Mouse (Mus musculus) layer of hippocampus, postnatal 14 days (tissue): Measurements from ENCODE around the gene Rhog. TPM values are rescaled to one million over a fixed set of nuclear protein-coding genes. Genes with fewer than 3 reads are reported as not detected.
A peak's percentile ranks its signal among the peaks of the same experiment; 100 is the strongest.

ENCODE experiments used
- DNase-seq, 2 experiments: peaks; one replicate each; pipeline ENCODE4 v3.0.0; 2021 to 2022; ENCODE audit warnings: low spot score in 2 of 2, mixed read lengths in 1 of 2
- total RNA-seq, 2 experiments: library from RNA; stranded (reverse); gene quantifications; 2 replicates each; pipeline ENCODE4 v1.2.3; 2021

The Rhog gene
- total RNA-seq, 2 experiments from 2014 or later = 23.4 to 25.8 TPM

GRCm38 (mm10) chr7:102222830-102223556 is 32.9 kb downstream of the Rhog start:
- DNase-seq = peak; percentile 51 to 67

- no peak for DNase-seq
Observed at GRCm38 (mm10) chr7:102222336-102222735, 33.5 kb downstream of the Rhog start.

- DNase-seq = no peak
Observed at GRCm38 (mm10) chr7:102221899-102222298, 34.0 kb downstream of the Rhog start.

GRCm38 (mm10) chr7:102211071-102211470 is 44.8 kb downstream of the Rhog start:
- DNase-seq = no peak

- DNase-seq = peak; percentile 98 to 100
Observed at GRCm38 (mm10) chr7:102209756-102210721, 45.8 kb downstream of the Rhog start, which contains the start of the genes Nup98 and Pgap2. Gene Nup98 (minus strand): TSS chr7:102210176. Gene Pgap2 (plus strand): TSS chr7:102210208.

- no peak for DNase-seq
Observed at GRCm38 (mm10) chr7:102208806-102209363, 47.0 kb downstream of the Rhog start.

- DNase-seq = no peak
Observed at GRCm38 (mm10) chr7:102205646-102206045, 50.2 kb downstream of the Rhog start.

- DNase-seq = no peak
Observed at GRCm38 (mm10) chr7:102204296-102204857, 51.5 kb downstream of the Rhog start.

- no peak for DNase-seq
Observed at GRCm38 (mm10) chr7:102200996-102201785, 54.7 kb downstream of the Rhog start.

GRCm38 (mm10) chr7:102200576-102200975 is 55.3 kb downstream of the Rhog start:
- DNase-seq = no peak

- no peak for DNase-seq
Observed at GRCm38 (mm10) chr7:102192356-102192755, 63.5 kb downstream of the Rhog start.

Other genes with a start within 250 kb of the Rhog start
- 1 to 10 TPM; 8.4 to 8.7 TPM for gene Il18bp, start 237.4 kb downstream of the Rhog start, total RNA-seq
- 10 to 100 TPM; 35.0 to 40.9 TPM for gene Rnf121, start 190.6 kb downstream of the Rhog start, total RNA-seq
- gene Xndc1, start 190.5 kb downstream of the Rhog start, total RNA-seq = 10 to 100 TPM; 19.6 to 22.3 TPM
- 1 to 10 TPM; 1.9 to 2.3 TPM for gene Xntrpc, start 190.3 kb downstream of the Rhog start, total RNA-seq
- under 1 TPM in 1 of 2 experiments, not detected in 1; 0.60 TPM for gene Trpc2, start 172.9 kb downstream of the Rhog start, total RNA-seq
- gene Art1, start 154.3 kb downstream of the Rhog start, total RNA-seq = not detected
- gene Art5, start 146.6 kb downstream of the Rhog start, total RNA-seq = not detected
- under 1 TPM in 1 of 2 experiments, not detected in 1; 0.14 TPM for gene Chrna10, start 139.2 kb downstream of the Rhog start, total RNA-seq
- gene Nup98, start 45.9 kb downstream of the Rhog start, total RNA-seq = 10 to 100 TPM; 34.8 to 35.9 TPM
- gene Pgap2, start 45.8 kb downstream of the Rhog start, total RNA-seq = 10 to 100 TPM; 24.9 to 28.8 TPM
- 10 to 100 TPM; 65.6 to 66.1 TPM for gene Stim1, start 11.8 kb upstream of the Rhog start, total RNA-seq
- gene Rrm1, start 185.6 kb upstream of the Rhog start, total RNA-seq = 10 to 100 TPM; 12.1 to 12.9 TPM
- gene Olfr543, start 225.6 kb upstream of the Rhog start, total RNA-seq = not detected
- not detected for gene Olfr544, start 232.3 kb upstream of the Rhog start, total RNA-seq
- not detected for gene Olfr545, start 243.5 kb upstream of the Rhog start, total RNA-seq